Mouse (Mus musculus) kidney, postnatal 25 days (tissue): Measurements from ENCODE around the gene Ptpn4.

Experiments
- DNase-seq, 2 experiments: peaks; one replicate each; pipeline ENCODE4 v3.0.0; 2021; ENCODE audit warnings: mixed read lengths in 2 of 2

Ptpn4 gene

GRCm38 (mm10) chr1:119640006-119640405 is 197.4 kb downstream of the Ptpn4 start:
- peak; percentile 84 to 85 for DNase-seq

DNA sequence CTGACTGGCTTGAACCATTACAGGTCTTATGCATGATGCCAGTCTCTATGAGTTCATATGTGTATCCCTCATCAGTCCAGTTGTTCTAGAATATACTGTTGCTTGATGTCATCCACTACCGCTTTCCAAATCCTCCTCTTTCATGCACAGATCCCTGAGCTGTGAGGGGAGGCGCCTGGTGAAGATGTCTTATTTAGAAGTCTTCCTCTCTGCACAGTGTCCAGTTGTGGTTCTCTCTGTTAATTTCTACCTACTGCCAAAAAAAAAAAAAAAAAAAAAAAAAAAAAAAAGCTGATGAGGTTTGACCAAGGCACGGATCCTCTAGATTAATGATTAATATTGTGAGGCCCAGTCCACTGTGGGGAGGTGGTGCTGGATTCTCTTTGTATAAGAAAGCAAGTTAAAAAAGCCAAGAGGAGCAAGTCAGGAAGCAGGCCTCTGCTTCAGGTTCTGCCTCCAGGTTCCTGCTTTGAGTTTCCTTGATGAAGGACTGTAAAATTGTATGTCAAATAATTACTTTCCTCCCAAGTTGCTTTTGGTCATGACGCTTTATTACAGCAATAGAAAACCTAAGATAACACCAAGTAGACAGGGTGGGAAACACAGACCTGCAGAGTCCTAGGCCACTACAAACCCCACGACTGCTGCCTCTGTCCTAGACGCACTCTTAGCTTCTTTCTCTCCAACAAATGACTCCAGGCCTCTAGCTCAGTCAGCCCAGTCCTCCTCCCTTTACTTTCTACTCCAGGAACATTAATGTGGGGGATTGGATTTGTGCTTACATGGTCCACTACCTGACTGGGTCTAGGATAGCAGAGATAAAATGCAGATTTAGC is 200.0 kb downstream of the Ptpn4 start:
- DNase-seq, result peak; percentile 46 to 70

DNA sequence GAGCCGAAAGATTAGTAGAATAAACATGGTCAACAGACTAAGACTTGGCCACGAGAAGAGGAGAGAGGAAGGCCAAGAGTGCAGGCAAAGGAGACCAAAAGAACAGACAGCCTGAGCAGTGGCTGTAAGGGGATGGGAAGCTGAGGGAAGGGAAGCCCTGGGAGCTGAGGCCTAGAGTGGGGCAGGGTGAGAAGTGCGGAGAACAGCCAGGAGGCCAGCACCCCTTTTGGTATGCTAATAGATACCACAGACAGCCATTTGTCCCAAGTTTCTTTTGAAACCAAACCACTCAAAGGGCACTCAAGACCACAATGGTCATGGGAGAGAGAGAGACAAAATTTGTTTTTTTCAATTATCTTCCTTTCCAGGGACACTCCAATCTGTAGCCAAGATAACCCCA is 202.7 kb downstream of the Ptpn4 start:
- DNase-seq, result no peak

- no peak for DNase-seq
Measured at GRCm38 (mm10) chr1:119630428-119630827, 207.0 kb downstream of the Ptpn4 start.

GRCm38 (mm10) chr1:119626837-119627236 is 210.6 kb downstream of the Ptpn4 start:
- DNase-seq, result no peak

GRCm38 (mm10) chr1:119624444-119624843 is 213.0 kb downstream of the Ptpn4 start:
- DNase-seq, result no peak

DNA sequence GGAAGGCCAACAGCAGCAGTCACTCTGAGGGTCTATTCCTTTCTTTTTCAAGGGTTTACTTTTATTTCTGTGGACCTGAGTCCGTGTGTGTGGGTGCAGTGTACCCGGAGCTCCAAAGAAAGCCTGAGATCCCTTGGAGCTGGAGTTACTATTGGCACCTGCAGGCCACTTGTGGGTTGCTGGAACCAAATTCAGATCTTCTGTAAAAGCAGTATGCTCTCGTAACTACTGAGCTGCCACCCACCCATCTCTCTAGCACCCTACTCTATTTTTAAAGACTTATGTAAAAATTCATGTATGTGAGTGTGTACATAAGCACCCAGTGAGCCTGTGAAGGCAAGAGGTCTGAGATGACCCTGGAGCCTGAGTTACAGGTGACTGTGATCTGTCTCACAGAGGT is 232.0 kb downstream of the Ptpn4 start:
- DNase-seq, result no peak
